Mouse (Mus musculus) embryo, embryonic 10.5 days (tissue): ENCODE results near the gene Med20.
"Not testable (repeated sequence)": the region's sequence is repeated elsewhere in the genome, so short reads cannot be mapped to it uniquely, and the experiment has no call there.

Experiments used
- DNase-seq: peaks from one replicate; pipeline ENCODE4 v3.0.0-alpha.2; 2015; ENCODE audit warnings: low spot score

The Med20 gene

GRCm38 (mm10) chr17:47627791-47628190, 16.4 kb downstream of the Med20 start:
- DNase-seq = no peak

DNA sequence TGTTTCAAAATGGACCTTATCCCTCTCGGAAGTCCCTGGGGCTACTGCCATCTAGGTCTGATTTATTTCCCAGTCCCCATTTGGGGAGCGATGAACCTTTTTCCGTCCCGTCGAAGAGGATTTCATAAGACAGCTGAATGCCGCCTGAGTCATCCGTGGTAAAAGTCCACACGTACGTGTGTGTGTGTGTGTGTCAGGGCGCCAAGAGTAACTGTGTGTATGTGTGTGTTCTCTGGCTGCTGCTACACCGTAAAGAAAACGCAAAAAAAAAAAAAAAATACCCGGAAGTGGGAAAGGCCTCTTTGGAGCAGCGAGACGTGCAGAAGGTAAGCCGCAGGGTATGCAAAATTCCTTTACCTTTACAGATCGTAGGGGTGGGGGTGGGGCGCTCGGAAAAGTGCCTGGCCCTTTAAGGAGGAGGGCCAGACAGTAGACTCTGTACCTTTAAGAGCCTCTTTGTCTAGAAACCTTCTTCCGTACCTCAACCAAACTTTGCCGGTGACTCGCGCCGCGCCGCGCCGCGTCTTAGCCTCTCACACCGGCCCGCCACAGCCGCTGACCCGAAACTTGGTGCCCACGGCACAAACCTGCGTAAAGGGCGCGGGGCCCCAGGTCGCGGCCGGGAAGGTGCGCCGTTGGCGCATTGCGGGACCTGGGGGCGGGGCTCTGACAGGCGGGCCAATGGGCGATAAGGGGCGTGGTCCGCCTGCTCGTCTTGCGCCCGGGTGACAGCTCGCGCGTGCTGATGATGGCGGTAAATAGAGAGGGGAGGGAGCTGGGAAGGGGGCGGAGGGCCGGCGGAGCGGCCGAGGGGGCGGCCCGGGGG, 17.7 kb downstream of the Med20 start:
- peak; percentile 97 for DNase-seq

- DNase-seq = peak; percentile 41
Measured at GRCm38 (mm10) chr17:47629717-47630677, 18.6 kb downstream of the Med20 start.

DNA sequence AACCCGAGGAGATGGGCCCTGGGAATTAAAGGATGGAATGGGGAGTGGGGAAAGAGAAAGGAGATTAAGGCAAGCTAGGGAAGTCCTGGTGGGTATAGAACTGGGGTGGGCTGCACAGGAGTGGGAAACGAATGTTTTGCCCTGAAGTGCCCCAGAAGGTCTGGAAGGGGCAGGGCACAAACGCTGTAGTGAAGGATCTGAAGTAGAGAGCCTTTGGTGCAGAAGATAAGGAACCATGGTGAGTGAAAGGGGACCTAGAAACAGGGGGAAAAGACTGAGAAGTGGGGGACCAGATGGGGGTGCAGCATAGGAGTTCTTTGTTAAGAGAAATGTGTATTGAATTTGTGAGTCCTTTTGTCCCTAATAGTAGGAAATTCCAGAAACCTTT, 19.3 kb downstream of the Med20 start, which contains the start of gene Usp49:
Usp49 (plus strand) TSS at position 13 of the 388 bp plus-strand sequence.
- no peak for DNase-seq

DNA sequence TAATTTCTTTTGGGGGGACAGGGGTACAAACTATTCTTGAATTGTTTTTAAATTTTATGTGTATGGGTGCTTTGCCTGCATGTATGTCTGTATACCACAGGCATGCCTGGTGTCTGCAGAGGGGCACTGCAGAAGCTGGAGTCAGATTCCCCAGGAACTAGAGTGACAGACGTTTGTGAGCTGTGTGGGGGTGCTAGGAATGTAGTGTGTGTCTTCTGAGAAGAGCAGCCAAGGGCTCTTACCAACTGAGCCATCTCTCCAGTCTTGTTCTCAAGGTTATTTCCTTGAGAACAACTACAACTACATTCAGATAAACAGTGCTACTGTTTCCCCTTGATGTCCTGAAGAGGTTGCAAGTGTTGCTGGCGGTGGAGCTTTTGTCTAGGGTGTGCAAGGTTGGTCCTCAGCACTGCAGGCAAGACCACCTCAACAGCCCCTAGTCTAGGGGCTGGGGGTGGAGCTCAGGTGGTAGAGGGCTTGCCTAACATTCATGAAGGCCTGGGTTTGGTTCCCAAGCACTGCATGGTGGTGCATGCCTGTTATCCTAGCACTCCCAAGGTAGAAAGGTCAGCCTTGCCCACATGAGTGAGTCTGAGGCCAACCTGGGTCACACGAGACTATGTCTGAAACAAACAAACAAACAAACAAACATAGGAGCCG, 20.9 kb downstream of the Med20 start:
- no peak for DNase-seq

DNA sequence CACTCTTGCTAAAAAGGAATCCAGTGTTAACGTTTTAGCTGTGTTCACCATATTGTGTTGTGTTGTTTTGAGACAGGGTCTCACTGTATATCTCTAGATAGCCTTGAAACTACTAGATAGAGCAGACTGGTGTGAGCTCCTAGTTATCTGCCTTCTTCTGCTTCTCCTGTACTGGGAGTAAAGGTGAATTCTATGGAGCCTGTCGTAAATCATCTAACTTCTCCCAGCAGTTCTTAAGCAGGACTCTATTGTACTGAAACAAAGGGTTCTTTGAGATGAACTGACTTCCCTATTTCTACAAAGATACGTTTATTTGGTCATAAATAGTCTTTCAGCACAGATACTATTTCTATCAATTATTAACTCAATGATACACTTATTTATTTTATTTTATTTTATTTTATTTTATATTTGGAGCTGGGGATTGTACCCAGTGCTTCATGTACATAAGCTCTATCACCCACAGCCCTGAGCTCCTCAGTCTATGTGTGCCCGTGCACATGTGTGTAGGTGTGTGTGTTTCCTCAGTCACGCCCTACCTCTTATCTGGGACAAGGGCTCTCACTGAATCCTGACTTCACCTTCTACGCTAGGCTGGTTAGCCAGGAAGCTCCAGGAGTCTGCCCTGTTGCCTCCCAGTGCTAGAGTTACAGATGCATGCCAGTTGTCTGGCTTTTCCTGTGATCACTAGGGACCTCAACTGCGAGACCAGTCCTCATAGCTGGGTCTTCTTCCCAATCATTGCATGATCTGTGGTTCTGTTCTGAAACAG, 22.8 kb downstream of the Med20 start:
- DNase-seq = no peak

- no peak for DNase-seq
Measured at GRCm38 (mm10) chr17:47642992-47643391, 31.6 kb downstream of the Med20 start.

DNA sequence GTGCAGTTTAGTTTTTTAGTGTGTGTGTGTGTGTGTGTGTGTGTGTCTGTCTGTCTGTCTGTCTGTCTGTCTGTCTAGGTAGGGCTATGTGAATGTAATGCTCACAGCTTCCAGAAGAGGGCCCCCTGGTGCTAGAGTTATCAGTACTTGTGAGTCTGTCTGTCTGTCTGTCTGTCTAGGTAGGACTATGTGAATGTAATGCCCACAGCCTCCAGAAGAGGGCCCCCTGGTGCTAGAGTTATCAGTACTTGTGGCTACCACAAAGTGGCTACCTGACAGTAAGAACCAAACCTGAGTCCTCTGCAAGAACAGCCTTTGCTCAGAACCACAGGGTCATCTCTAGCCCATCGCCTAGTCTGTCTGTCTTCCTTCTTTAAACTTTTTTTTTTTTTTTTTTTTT, 35.3 kb downstream of the Med20 start:
- DNase-seq = peak; percentile 90

- peak; percentile 32 for DNase-seq
Measured at GRCm38 (mm10) chr17:47648966-47649365, 37.6 kb downstream of the Med20 start.

GRCm38 (mm10) chr17:47651953-47652352, 40.6 kb downstream of the Med20 start:
- DNase-seq = no peak

- DNase-seq = not testable (repeated sequence)
Measured at GRCm38 (mm10) chr17:47654346-47654745, 43.0 kb downstream of the Med20 start.

DNA sequence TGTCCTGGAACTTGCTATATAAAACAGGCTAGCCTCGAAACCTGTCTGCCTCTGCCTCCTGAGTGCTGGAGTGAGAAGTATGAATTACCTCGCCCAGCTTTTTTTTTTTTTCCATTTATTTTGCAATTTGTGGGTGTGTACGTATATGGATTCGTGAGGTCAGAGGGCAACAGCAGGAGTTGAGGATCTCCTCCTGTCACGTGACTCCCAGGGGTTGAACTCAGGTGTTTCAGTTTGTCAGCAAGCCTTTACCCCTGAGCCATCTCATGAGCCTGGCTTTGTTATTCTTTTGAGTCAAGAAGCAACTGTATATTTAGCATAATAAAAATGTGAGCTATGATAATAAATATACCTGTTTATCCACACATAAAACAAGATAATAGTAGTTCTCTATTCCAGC, 44.3 kb downstream of the Med20 start:
- no peak for DNase-seq

- DNase-seq = no peak
Measured at GRCm38 (mm10) chr17:47657901-47658300, 46.5 kb downstream of the Med20 start.

DNA sequence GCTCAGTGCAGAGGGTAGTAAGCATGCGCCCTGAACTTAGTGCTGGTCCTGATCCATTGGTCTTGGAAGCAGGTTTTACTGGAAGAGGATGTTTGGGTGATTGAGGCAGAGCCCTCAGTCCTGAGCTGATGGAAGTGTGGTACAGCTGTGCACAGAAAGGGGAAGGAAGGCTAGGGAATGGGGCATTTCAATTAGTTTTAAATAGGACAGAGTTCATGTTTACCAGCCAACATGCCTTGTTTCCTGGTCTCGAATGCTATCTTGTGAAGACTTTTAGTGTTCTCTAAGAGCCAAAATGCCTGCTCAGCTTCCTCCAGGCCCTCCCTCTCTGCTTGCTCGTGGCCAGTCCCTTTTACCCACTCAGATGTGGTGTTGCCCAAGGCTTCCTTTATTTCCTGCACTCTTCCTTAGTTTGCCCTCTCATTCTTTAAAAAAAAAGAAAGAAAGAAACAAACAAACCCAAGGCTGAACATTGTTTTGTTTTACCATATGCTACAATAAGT, 47.4 kb downstream of the Med20 start:
- DNase-seq = no peak

- peak; percentile 77 for DNase-seq
Measured at GRCm38 (mm10) chr17:47663009-47663713, 51.8 kb downstream of the Med20 start.

GRCm38 (mm10) chr17:47664474-47664873, 53.1 kb downstream of the Med20 start:
- no peak for DNase-seq

- DNase-seq = no peak
Measured at GRCm38 (mm10) chr17:47669166-47669565, 57.8 kb downstream of the Med20 start.

GRCm38 (mm10) chr17:47671988-47672310, 60.6 kb downstream of the Med20 start:
- no peak for DNase-seq

DNA sequence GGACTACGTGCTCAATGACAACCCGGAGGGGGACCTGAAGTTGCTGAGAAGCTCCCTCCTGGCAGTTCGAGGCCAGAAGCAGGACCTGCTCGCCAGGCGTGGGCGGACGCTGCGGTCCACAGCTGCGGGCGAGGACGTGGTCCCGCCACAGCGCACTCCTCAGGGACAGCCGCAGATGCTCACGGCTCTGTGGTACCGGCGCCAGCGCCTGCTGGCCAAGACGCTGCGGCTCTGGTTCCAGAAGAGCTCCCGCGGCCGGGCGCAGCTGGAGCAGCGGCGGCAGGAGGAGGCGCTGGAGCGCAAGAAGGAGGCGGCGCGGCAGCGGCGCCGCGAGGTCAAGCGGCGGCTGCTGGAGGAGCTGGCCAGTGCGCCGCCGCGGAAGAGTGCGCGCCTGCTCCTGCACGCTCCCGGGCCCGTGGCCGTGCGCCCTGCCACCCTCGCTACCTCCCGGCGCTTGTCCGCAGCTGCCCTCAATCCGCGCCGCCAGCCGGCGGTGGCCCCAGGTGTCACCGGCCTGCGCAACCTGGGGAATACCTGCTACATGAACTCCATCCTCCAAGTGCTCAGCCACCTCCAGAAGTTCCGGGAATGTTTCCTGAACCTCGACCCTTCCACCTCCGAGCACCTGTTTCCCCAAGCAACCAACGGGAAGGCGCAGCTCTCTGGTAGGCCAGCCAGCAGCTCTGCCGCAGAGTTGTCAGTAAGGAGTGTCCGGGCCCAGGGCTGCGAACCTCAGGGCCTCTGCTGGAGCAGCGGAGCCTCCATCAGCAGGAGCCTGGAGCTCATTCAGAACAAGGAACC, 61.1 kb downstream of the Med20 start:
- DNase-seq = peak; percentile 80
